Mouse (Mus musculus): ENCODE data around the gene Rps6ka6. TPM values are rescaled to one million over a fixed set of nuclear protein-coding genes. Genes with fewer than 3 reads are reported as not detected.

Gene Rps6ka6
- 5.0 TPM in 2 replicates for polyA plus RNA-seq (2015; fragmentation: Nextera tagmentation; extraction: Ambion mirVana)

- H3K9me3 ChIP-seq (replicated peaks; ENCODE audit: control insufficient read depth, low read length), result no peaks in the 10 kb centered on the region
- no peak within 1 kb of the TSS for H3K4me2 ChIP-seq (ENCODE audit: low read depth, low read length)
- 56% methylated on average over 10 of the region's 10 CpGs for WGBS
Measured at GRCm38 (mm10) chrX:111537859-111538258, at the start of gene Rps6ka6. Gene Rps6ka6, minus strand, starts transcription at chrX:111537959.

GRCm38 (mm10) chrX:111577044-111577443, 39.3 kb upstream of the Rps6ka6 start:
- Histone ChIP-seq H3K4me3 (ENCODE audit: low read length) (no peak overlapping the region), H3K9me3 (replicated peaks; ENCODE audit: control insufficient read depth, low read length) (no peaks in the 10 kb centered on the region), H3K36me3 (ENCODE audit: control insufficient read depth, insufficient read depth) (no peaks in the 10 kb centered on the region), H3K27ac (ENCODE audit: low read length) (no peak overlapping the region), H3K4me2 (ENCODE audit: low read depth, low read length) (no peak overlapping the region), H3K27me3 (ENCODE audit: control insufficient read depth, insufficient read depth, low read length) (no peaks in the 10 kb centered on the region), H3K9ac (ENCODE audit: low read length) (no peak overlapping the region), H3K4me1 (ENCODE audit: control insufficient read depth, insufficient read depth, low read length) (no peaks in the 10 kb centered on the region)
- ATAC-seq (replicated peaks; ENCODE audit: extremely low read depth, insufficient read depth, low FRiP score), result no peak
- WGBS, result 72% methylated on average over 2 of the region's 2 CpGs

More at GRCm38 (mm10) chrX:111537859-111538258, at the start of gene Rps6ka6:
- H3K9ac ChIP-seq (ENCODE audit: low read length), result no peak within 1 kb of the TSS
- no peak for ATAC-seq (replicated peaks; ENCODE audit: extremely low read depth, insufficient read depth, low FRiP score)
- H3K27me3 ChIP-seq (ENCODE audit: control insufficient read depth, insufficient read depth, low read length), result no peaks in the 10 kb centered on the region
- no peaks in the 10 kb centered on the region for H3K4me1 ChIP-seq (ENCODE audit: control insufficient read depth, insufficient read depth, low read length)
- no peak within 1 kb of the TSS for H3K4me3 ChIP-seq (ENCODE audit: low read length)
- no peaks in the 10 kb centered on the region for H3K36me3 ChIP-seq (ENCODE audit: control insufficient read depth, insufficient read depth)
- H3K27ac ChIP-seq (ENCODE audit: low read length), result no peak within 1 kb of the TSS

- H3K4me1 ChIP-seq (ENCODE audit: control insufficient read depth, insufficient read depth, low read length), result no peaks in the 10 kb centered on the region
- no peak for ATAC-seq (replicated peaks; ENCODE audit: extremely low read depth, insufficient read depth, low FRiP score)
- no peaks in the 10 kb centered on the region for H3K9me3 ChIP-seq (replicated peaks; ENCODE audit: control insufficient read depth, low read length)
- no peaks in the 10 kb centered on the region for H3K27me3 ChIP-seq (ENCODE audit: control insufficient read depth, insufficient read depth, low read length)
- WGBS, result 70% methylated on average over 1 of the region's 1 CpGs
- no peak overlapping the region for H3K4me3 ChIP-seq (ENCODE audit: low read length)
- no peak overlapping the region for H3K4me2 ChIP-seq (ENCODE audit: low read depth, low read length)
- no peak overlapping the region for H3K27ac ChIP-seq (ENCODE audit: low read length)
- H3K9ac ChIP-seq (ENCODE audit: low read length), result no peak overlapping the region
- no peaks in the 10 kb centered on the region for H3K36me3 ChIP-seq (ENCODE audit: control insufficient read depth, insufficient read depth)
Measured at GRCm38 (mm10) chrX:111518206-111518605, 19.6 kb downstream of the Rps6ka6 start.

- H3K9me3 ChIP-seq (replicated peaks; ENCODE audit: control insufficient read depth, low read length), result no peaks in the 10 kb centered on the region
- no peak overlapping the region for H3K27ac ChIP-seq (ENCODE audit: low read length)
- H3K36me3 ChIP-seq (ENCODE audit: control insufficient read depth, insufficient read depth), result no peaks in the 10 kb centered on the region
- peak overlapping the region; percentile 71 for H3K4me3 ChIP-seq (ENCODE audit: low read length)
- no peaks in the 10 kb centered on the region for H3K4me1 ChIP-seq (ENCODE audit: control insufficient read depth, insufficient read depth, low read length)
- H3K9ac ChIP-seq (ENCODE audit: low read length), result peak overlapping the region; percentile 58; the same call in 1 of the 2 replicates
- H3K27me3 ChIP-seq (ENCODE audit: control insufficient read depth, insufficient read depth, low read length), result no peaks in the 10 kb centered on the region
- peak overlapping the region; percentile 81 for H3K4me2 ChIP-seq (ENCODE audit: low read depth, low read length)
- 19% methylated on average over 10 of the region's 12 CpGs for WGBS
- no peak for ATAC-seq (replicated peaks; ENCODE audit: extremely low read depth, insufficient read depth, low FRiP score)
Measured at GRCm38 (mm10) chrX:111463565-111464093, 74.1 kb downstream of the Rps6ka6 start.

DNA sequence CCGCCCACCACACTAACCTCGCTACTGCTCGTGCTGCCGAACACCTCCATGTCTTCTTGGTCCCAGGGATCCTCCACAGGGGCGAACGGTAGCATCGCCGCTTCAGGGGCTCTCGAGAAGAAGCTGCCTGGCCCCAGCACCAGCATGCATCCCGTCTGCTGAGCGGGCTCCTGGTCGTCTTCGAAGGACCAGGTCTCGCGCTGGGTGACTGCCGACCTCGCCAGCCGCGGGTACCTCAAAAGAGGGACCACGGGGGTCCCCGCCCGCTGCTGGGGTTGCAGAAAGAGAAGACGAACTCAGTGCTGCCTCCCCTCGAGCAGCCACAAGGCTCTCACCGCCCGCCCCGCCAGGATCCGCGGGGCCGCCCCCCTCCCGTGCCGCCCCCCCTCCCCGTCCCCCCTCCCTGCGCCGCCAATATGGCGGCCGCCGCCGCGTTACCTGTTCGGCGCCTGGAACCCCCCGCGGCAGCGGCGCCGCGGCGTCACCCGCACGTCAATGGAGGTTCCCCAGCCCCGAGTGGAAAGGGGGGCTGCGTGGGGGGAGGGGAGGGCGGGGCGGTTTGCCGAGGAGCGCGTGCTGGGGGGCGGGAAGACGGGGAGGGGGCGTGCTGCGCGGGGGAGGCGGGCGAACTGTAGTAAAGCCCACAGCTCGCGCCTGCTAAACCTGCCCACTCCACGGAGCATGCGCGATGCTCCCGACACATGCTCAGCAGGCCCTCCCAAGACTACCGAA, 74.8 kb downstream of the Rps6ka6 start:
- ATAC-seq (replicated peaks; ENCODE audit: extremely low read depth, insufficient read depth, low FRiP score), result peak; percentile 90
- 15% methylated on average over 43 of the region's 72 CpGs for WGBS

DNA sequence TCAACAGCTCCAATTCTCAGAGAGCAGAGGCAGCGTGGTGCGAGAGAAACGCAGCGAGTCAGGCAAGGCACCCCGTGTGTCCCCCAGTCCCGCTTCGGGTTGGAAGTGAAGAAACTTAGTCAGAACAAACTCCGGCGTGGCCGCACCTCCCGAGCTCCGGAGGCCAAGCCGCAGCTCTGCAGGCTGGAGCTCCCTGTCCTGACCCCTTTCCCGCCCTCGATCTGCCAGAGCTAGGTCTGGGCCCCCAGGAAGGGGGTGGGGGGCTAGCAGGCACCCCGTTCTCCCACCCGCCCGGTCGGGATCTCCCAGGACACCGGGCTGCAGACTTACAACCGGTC, 75.3 kb downstream of the Rps6ka6 start:
- H3K4me2 ChIP-seq (ENCODE audit: low read depth, low read length), result peak overlapping the region; percentile 81
- 12% methylated on average over 20 of the region's 21 CpGs for WGBS

More for the DNA sequence above, 74.8 kb downstream of the Rps6ka6 start:
- Histone ChIP-seq H3K4me1 (ENCODE audit: control insufficient read depth, insufficient read depth, low read length) (no peaks in the 10 kb centered on the region), H3K27me3 (ENCODE audit: control insufficient read depth, insufficient read depth, low read length) (no peaks in the 10 kb centered on the region), H3K36me3 (ENCODE audit: control insufficient read depth, insufficient read depth) (no peaks in the 10 kb centered on the region), H3K4me3 (ENCODE audit: low read length) (peak overlapping the region; percentile 71), H3K9ac (ENCODE audit: low read length) (peak overlapping the region; percentile 67), H3K9me3 (replicated peaks; ENCODE audit: control insufficient read depth, low read length) (no peaks in the 10 kb centered on the region), H3K4me2 (ENCODE audit: low read depth, low read length) (peak overlapping the region; percentile 81), H3K27ac (ENCODE audit: low read length) (peak overlapping the region; percentile 27; the same call in 1 of the 2 replicates)

GRCm38 (mm10) chrX:111462092-111462491, 75.7 kb downstream of the Rps6ka6 start:
- peak overlapping the region; percentile 67 for H3K9ac ChIP-seq (ENCODE audit: low read length)
- no peaks in the 10 kb centered on the region for H3K9me3 ChIP-seq (replicated peaks; ENCODE audit: control insufficient read depth, low read length)
- no peak for ATAC-seq (replicated peaks; ENCODE audit: extremely low read depth, insufficient read depth, low FRiP score)
- H3K4me1 ChIP-seq (ENCODE audit: control insufficient read depth, insufficient read depth, low read length), result no peaks in the 10 kb centered on the region
- WGBS, result 23% methylated on average over 8 of the region's 8 CpGs
- peak overlapping the region; percentile 71 for H3K4me3 ChIP-seq (ENCODE audit: low read length)
- no peaks in the 10 kb centered on the region for H3K27me3 ChIP-seq (ENCODE audit: control insufficient read depth, insufficient read depth, low read length)
- no peak overlapping the region for H3K27ac ChIP-seq (ENCODE audit: low read length)
- H3K36me3 ChIP-seq (ENCODE audit: control insufficient read depth, insufficient read depth), result no peaks in the 10 kb centered on the region
- peak overlapping the region; percentile 81 for H3K4me2 ChIP-seq (ENCODE audit: low read depth, low read length)

More for the DNA sequence above, 75.3 kb downstream of the Rps6ka6 start:
- peak overlapping the region; percentile 27; the same call in 1 of the 2 replicates for H3K27ac ChIP-seq (ENCODE audit: low read length)
- H3K36me3 ChIP-seq (ENCODE audit: control insufficient read depth, insufficient read depth), result no peaks in the 10 kb centered on the region
- H3K9ac ChIP-seq (ENCODE audit: low read length), result peak overlapping the region; percentile 67
- H3K27me3 ChIP-seq (ENCODE audit: control insufficient read depth, insufficient read depth, low read length), result no peaks in the 10 kb centered on the region
- ATAC-seq (replicated peaks; ENCODE audit: extremely low read depth, insufficient read depth, low FRiP score), result peak; percentile 11; the same call in 1 of the 2 replicates
- no peaks in the 10 kb centered on the region for H3K9me3 ChIP-seq (replicated peaks; ENCODE audit: control insufficient read depth, low read length)
- no peaks in the 10 kb centered on the region for H3K4me1 ChIP-seq (ENCODE audit: control insufficient read depth, insufficient read depth, low read length)
- H3K4me3 ChIP-seq (ENCODE audit: low read length), result peak overlapping the region; percentile 71

- Histone ChIP-seq H3K36me3 (ENCODE audit: control insufficient read depth, insufficient read depth) (no peaks in the 10 kb centered on the region), H3K27ac (ENCODE audit: low read length) (no peak overlapping the region), H3K4me2 (ENCODE audit: low read depth, low read length) (no peak overlapping the region), H3K27me3 (ENCODE audit: control insufficient read depth, insufficient read depth, low read length) (no peaks in the 10 kb centered on the region), H3K9ac (ENCODE audit: low read length) (no peak overlapping the region), H3K4me1 (ENCODE audit: control insufficient read depth, insufficient read depth, low read length) (no peaks in the 10 kb centered on the region), H3K9me3 (replicated peaks; ENCODE audit: control insufficient read depth, low read length) (no peaks in the 10 kb centered on the region), H3K4me3 (ENCODE audit: low read length) (no peak overlapping the region)
- ATAC-seq (replicated peaks; ENCODE audit: extremely low read depth, insufficient read depth, low FRiP score), result no peak
Measured at GRCm38 (mm10) chrX:111460166-111460565, 77.6 kb downstream of the Rps6ka6 start.

DNA sequence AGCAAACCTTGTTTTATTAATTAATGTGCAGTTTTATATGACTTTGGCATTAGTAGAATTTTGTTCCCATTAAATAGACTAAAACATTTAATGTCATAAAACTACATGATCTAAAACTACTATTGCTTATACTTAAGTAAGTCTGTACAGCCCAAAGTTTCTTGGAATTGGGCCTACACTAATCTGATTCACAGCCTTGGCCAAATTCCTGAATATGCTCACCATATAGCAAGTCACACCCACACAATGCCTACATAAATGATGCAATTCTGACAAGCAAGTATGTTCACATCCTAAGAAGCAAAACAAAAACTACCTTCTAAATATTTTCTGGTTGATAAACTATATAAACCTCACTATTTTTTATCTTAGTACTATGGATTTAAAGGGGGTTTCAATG, 101.2 kb downstream of the Rps6ka6 start:
- Histone ChIP-seq H3K9me3 (replicated peaks; ENCODE audit: control insufficient read depth, low read length) (no peaks in the 10 kb centered on the region), H3K4me1 (ENCODE audit: control insufficient read depth, insufficient read depth, low read length) (no peaks in the 10 kb centered on the region), H3K9ac (ENCODE audit: low read length) (no peak overlapping the region), H3K27me3 (ENCODE audit: control insufficient read depth, insufficient read depth, low read length) (no peaks in the 10 kb centered on the region), H3K36me3 (ENCODE audit: control insufficient read depth, insufficient read depth) (no peaks in the 10 kb centered on the region), H3K4me2 (ENCODE audit: low read depth, low read length) (no peak overlapping the region), H3K4me3 (ENCODE audit: low read length) (no peak overlapping the region), H3K27ac (ENCODE audit: low read length) (no peak overlapping the region)
- no peak for ATAC-seq (replicated peaks; ENCODE audit: extremely low read depth, insufficient read depth, low FRiP score)
